In genomic region chr6:106770046-106770445, GRCm38 (mm10) we compare ENCODE assay signal across 8 mouse cellular contexts. TPM values are rescaled to one million over a fixed set of nuclear protein-coding genes. Genes with fewer than 3 reads are reported as not detected.
DNase-seq lines count a peak whose midpoint lies in the region; ATAC-seq and TF ChIP-seq lines count a peak whose summit lies in the region.

No protein-coding gene starts in this region.

- no peaks in the 10 kb centered on the region for H3K9me3 ChIP-seq in heart, embryonic 14.5 days (ENCODE audit: control insufficient read depth, low read length)
- no peaks in the 10 kb centered on the region for H3K9me3 ChIP-seq in G1E (replicated peaks)
- no peaks in the 10 kb centered on the region for H3K9me3 ChIP-seq in forebrain, postnatal 0 days (ENCODE audit: low read length)

- peaks cover 41% of the 10 kb centered on the region for H3K36me3 ChIP-seq in heart, embryonic 14.5 days (ENCODE audit: control insufficient read depth, insufficient read depth, low read length)
- peaks cover 39% of the 10 kb centered on the region for H3K36me3 ChIP-seq in G1E (replicated peaks)
- peaks cover 21% of the 10 kb centered on the region for H3K36me3 ChIP-seq in forebrain, postnatal 0 days (ENCODE audit: insufficient read depth)
- peaks cover 29% of the 10 kb centered on the region for H3K36me3 ChIP-seq in macrophage (ENCODE audit: inconsistent target)

- 40% methylated on average over 4 of the region's 4 CpGs for WGBS in heart, embryonic 14.5 days
- WGBS in forebrain, postnatal 0 days = 23% methylated on average over 4 of the region's 4 CpGs
- 44% methylated on average over 4 of the region's 4 CpGs for WGBS in macrophage (ENCODE audit: missing documents)

- peak overlapping the region; percentile 90 for H3K4me2 ChIP-seq in heart, embryonic 14.5 days (ENCODE audit: low read length)
- peak overlapping the region; percentile 90 for H3K4me2 ChIP-seq in forebrain, postnatal 0 days (ENCODE audit: low read depth)

- H3K4me3 ChIP-seq in heart, embryonic 14.5 days (ENCODE audit: control insufficient read depth in 1 of 2, insufficient read depth in 1 of 2, low read depth in 1 of 2, low read length in 2 of 2) = peak overlapping the region; percentile 63 to 64
- H3K4me3 ChIP-seq in G1E (ENCODE audit: low read depth, low read length) (peak overlapping the region; percentile 88), macrophage (ENCODE audit: inconsistent target) (peak overlapping the region; percentile 96)
- peak overlapping the region; percentile 77 for H3K4me3 ChIP-seq in forebrain, postnatal 0 days (ENCODE audit: low read depth, low read length)

- H3K4me1 ChIP-seq in heart, embryonic 14.5 days (ENCODE audit: control insufficient read depth in 2 of 2, insufficient read depth in 2 of 2, low read length in 2 of 2) = peaks cover 0 to 11% of the 10 kb centered on the region in 2 experiments; a peak in 2 of 4 replicates
- H3K4me1 ChIP-seq in G1E (ENCODE audit: insufficient read depth, low read depth, low read length) = peaks cover 20% of the 10 kb centered on the region
- H3K4me1 ChIP-seq in forebrain, postnatal 0 days (ENCODE audit: insufficient read depth) = peaks cover 12% of the 10 kb centered on the region

- no peak for ATAC-seq in heart, embryonic 14.5 days (ENCODE audit: insufficient number of reproducible peaks, insufficient read depth, low FRiP score, low read depth)
- no peak for ATAC-seq in G1E (ENCODE audit: extremely low read depth, insufficient number of reproducible peaks, low FRiP score, poor library complexity, severe bottlenecking)
- ATAC-seq in forebrain, postnatal 0 days = no peak

- H3K79me2 ChIP-seq in macrophage (ENCODE audit: inconsistent target) = peaks cover 36% of the 10 kb centered on the region

- no peak for TF ChIP-seq CTCF in G1E (IDR thresholded peaks at IDR 0.05; ENCODE audit: low read depth, low read length)
- TF ChIP-seq CTCF in forebrain, postnatal 0 days (IDR thresholded peaks at IDR 0.05; ENCODE audit: low read depth) = no peak

- peak overlapping the region; percentile 77 for H3K9ac ChIP-seq in heart, embryonic 14.5 days (ENCODE audit: low read length)
- peak overlapping the region; percentile 57 for H3K9ac ChIP-seq in forebrain, postnatal 0 days

- H3K27me3 ChIP-seq in heart, embryonic 14.5 days (ENCODE audit: control insufficient read depth, insufficient read depth, low read length) = no peaks in the 10 kb centered on the region
- H3K27me3 ChIP-seq in G1E (ENCODE audit: insufficient read depth, low read length) = no peaks in the 10 kb centered on the region
- H3K27me3 ChIP-seq in forebrain, postnatal 0 days (ENCODE audit: insufficient read depth, low read length) = no peaks in the 10 kb centered on the region

- DNase-seq in heart, adult 8-10 months (ENCODE audit: low spot score) = no peak
- no peak for DNase-seq in G1E (ENCODE audit: low spot score)
- DNase-seq in forebrain, postnatal 0 days = no peak
- no peak for DNase-seq in yolk sac, embryonic 10.5 days (ENCODE audit: low spot score)
- no peak for DNase-seq in urinary bladder, postnatal 36 days (ENCODE audit: low spot score in 2 of 2)
- DNase-seq in cerebellum, postnatal 4 days (ENCODE audit: low spot score in 2 of 2) = no peak

- H3K27ac ChIP-seq in heart, embryonic 14.5 days (replicated peaks in 1 of 2; ENCODE audit: control insufficient read depth in 1 of 2, insufficient read depth in 1 of 2, low read depth in 2 of 2, low read length in 2 of 2) = no peak overlapping the region
- H3K27ac ChIP-seq in forebrain, postnatal 0 days (ENCODE audit: low read depth, low read length) = no peak overlapping the region
- no peak overlapping the region for H3K27ac ChIP-seq in macrophage

RNA-seq across cellular contexts. Expression of gene Trnt1, which starts 1.1 kb away (rescaled TPM):
- polyA plus RNA-seq in heart, embryonic 14.5 days (2014; fragmentation: Nextera tagmentation; extraction: Ambion mirVana) = 41.1 and 42.7 TPM in 2 replicates
- total RNA-seq in heart, adult 8-10 months (2022) = 10 to 100 TPM; 28.5 to 35.1 (median 33.0) TPM
- total RNA-seq in G1E (2014; fragmentation: Nextera tagmentation) = 71.6 and 79.9 TPM in 2 replicates
- 144 and 155 TPM in 2 replicates for total RNA-seq in G1E (2017)
- 4.9 and 7.5 TPM in 2 replicates for polyA plus RNA-seq in G1E (2012)
- total RNA-seq in forebrain, postnatal 0 days (2014; rRNA removed) = 69.5 and 73.0 TPM in 2 replicates
- polyA plus RNA-seq in forebrain, postnatal 0 days (2015; fragmentation: Nextera tagmentation; extraction: Ambion mirVana) = 53.9 and 58.2 TPM in 2 replicates
- total RNA-seq in macrophage (2018; cell fraction: chromatin; rRNA removed) = 100 to 1,000 TPM in 13 of 26 experiments, 10 to 100 TPM in 13; 49.1 to 124 (median 96.9) TPM
- total RNA-seq in macrophage (2018; cell fraction: cytosol; rRNA removed) = 10 to 100 TPM; 23.1 to 40.8 (median 31.8) TPM
- total RNA-seq in macrophage (2018; cell fraction: nucleus; rRNA removed) = 10 to 100 TPM; 29.1 to 87.9 (median 63.8) TPM
- 30.3 to 35.6 TPM (median 35.5 TPM) in 3 replicates for polyA plus RNA-seq in macrophage (2018)

RNA-seq across cellular contexts. Expression of gene Il5ra, which starts 21.2 kb away (rescaled TPM):
- not detected in 2 replicates for polyA plus RNA-seq in heart, embryonic 14.5 days (2014; fragmentation: Nextera tagmentation; extraction: Ambion mirVana)
- total RNA-seq in heart, adult 8-10 months (2022) = not detected
- 8.1 and 12.5 TPM in 2 replicates for total RNA-seq in G1E (2014; fragmentation: Nextera tagmentation)
- total RNA-seq in G1E (2017) = 2.7 and 3.1 TPM in 2 replicates
- polyA plus RNA-seq in G1E (2012) = 0.14 and 0.23 TPM in 2 replicates
- total RNA-seq in forebrain, postnatal 0 days (2014; rRNA removed) = not detected in 2 replicates
- polyA plus RNA-seq in forebrain, postnatal 0 days (2015; fragmentation: Nextera tagmentation; extraction: Ambion mirVana) = 0.06 TPM in 1 of 2 replicates, not detected in the other
- not detected for total RNA-seq in macrophage (2018; cell fraction: chromatin; rRNA removed)
- total RNA-seq in macrophage (2018; cell fraction: cytosol; rRNA removed) = under 1 TPM in 3 of 26 experiments, not detected in 23; 0.04 to 0.05 (median 0.05) TPM
- under 1 TPM in 1 of 26 experiments, not detected in 25; 0.14 TPM for total RNA-seq in macrophage (2018; cell fraction: nucleus; rRNA removed)
- 0.03 TPM in 1 of 3 replicates, not detected in the others for polyA plus RNA-seq in macrophage (2018)

RNA-seq across cellular contexts. Expression of gene Crbn, which starts 29.8 kb away (rescaled TPM):
- polyA plus RNA-seq in heart, embryonic 14.5 days (2014; fragmentation: Nextera tagmentation; extraction: Ambion mirVana) = 35.9 and 36.0 TPM in 2 replicates
- 10 to 100 TPM; 47.7 to 62.5 (median 52.1) TPM for total RNA-seq in heart, adult 8-10 months (2022)
- total RNA-seq in G1E (2014; fragmentation: Nextera tagmentation) (40.5 and 42.8 TPM in 2 replicates), G1E (2017) (66.2 and 68.0 TPM in 2 replicates)
- polyA plus RNA-seq in G1E (2012) (1.1 and 1.8 TPM in 2 replicates), macrophage (2018) (26.2 to 32.2 TPM (median 26.6 TPM) in 3 replicates)
- 70.4 and 70.9 TPM in 2 replicates for total RNA-seq in forebrain, postnatal 0 days (2014; rRNA removed)
- 51.3 and 53.3 TPM in 2 replicates for polyA plus RNA-seq in forebrain, postnatal 0 days (2015; fragmentation: Nextera tagmentation; extraction: Ambion mirVana)
- 10 to 100 TPM; 12.6 to 80.7 (median 54.1) TPM for total RNA-seq in macrophage (2018; cell fraction: chromatin; rRNA removed)
- 10 to 100 TPM; 23.5 to 63.3 (median 38.6) TPM for total RNA-seq in macrophage (2018; cell fraction: cytosol; rRNA removed)
- total RNA-seq in macrophage (2018; cell fraction: nucleus; rRNA removed) = 10 to 100 TPM; 12.8 to 81.6 (median 51.8) TPM
